Mouse (Mus musculus): ENCODE data around the gene Clec16a.

Clec16a gene

DNA sequence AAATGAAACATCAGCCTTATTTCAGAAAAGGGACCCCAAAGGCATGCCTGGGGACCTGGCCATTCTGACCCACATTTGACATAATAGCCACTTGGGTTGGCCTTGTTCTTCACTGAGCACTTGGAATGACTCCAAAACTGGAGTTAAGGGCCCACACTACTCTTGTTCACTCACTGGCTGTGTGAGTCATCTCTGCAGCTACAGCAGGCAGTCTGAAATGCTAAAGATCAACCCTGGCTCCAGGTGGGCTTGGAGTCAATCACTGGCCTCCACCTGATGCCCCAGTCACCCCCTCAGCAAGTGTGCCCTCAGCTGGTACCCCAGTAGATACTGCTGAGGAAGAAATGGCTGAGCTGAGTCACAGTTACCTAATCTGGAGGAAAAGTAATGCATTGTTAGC is 115.4 kb downstream of the Clec16a start:
- Histone ChIP-seq H3K27me3 (ENCODE audit: insufficient read depth, low read length) (no peaks in the 10 kb centered on the region), H3K4me3 (replicated peaks; ENCODE audit: low read length) (no peak overlapping the region), H3K4me1 (replicated peaks; ENCODE audit: low read depth, low read length) (peaks cover 21% of the 10 kb centered on the region), H3K36me3 (ENCODE audit: insufficient read depth, low read length) (peaks cover 17% of the 10 kb centered on the region; the same call in 1 of the 2 replicates), H3K9me3 (ENCODE audit: low read length) (no peaks in the 10 kb centered on the region)
- TF ChIP-seq POU5F1 (IDR thresholded peaks at IDR 0.05; ENCODE audit: borderline replicate concordance, low read length) (no peak), NANOG (IDR thresholded peaks at IDR 0.05; ENCODE audit: borderline replicate concordance, low read length) (no peak), CTCF (conservative IDR thresholded peaks at IDR 0.05; ENCODE audit: low read length) (no peak)

DNA sequence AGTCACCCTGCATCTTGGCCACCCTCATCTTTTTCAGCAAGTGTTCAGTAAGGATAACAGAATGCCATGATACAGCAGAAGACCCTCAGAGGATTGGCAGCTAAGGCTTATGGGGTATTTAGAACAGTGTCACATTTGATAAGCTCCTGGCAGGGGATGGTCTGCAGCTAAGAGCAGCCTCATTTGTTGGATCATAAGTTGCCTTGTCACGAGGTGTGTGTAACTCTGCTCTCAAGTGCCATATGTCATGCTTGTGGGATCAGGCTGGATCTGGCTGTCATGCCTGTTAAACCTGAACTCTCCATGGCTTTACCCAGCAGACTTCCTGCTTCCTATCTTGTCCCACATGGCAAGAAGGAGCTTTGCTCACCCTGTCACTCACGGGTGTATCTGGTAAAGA is 116.2 kb downstream of the Clec16a start:
- Histone ChIP-seq H3K27me3 (ENCODE audit: insufficient read depth, low read length) (no peaks in the 10 kb centered on the region), H3K36me3 (ENCODE audit: insufficient read depth, low read length) (peaks cover 25% of the 10 kb centered on the region), H3K4me3 (replicated peaks; ENCODE audit: low read length) (no peak overlapping the region), H3K9me3 (ENCODE audit: low read length) (no peaks in the 10 kb centered on the region), H3K4me1 (replicated peaks; ENCODE audit: low read depth, low read length) (peaks cover 21% of the 10 kb centered on the region)
- no peak for TF ChIP-seq NANOG (IDR thresholded peaks at IDR 0.05; ENCODE audit: borderline replicate concordance, low read length)
- TF ChIP-seq CTCF (conservative IDR thresholded peaks at IDR 0.05; ENCODE audit: low read length) = no peak
- TF ChIP-seq POU5F1 (IDR thresholded peaks at IDR 0.05; ENCODE audit: borderline replicate concordance, low read length) = no peak

DNA sequence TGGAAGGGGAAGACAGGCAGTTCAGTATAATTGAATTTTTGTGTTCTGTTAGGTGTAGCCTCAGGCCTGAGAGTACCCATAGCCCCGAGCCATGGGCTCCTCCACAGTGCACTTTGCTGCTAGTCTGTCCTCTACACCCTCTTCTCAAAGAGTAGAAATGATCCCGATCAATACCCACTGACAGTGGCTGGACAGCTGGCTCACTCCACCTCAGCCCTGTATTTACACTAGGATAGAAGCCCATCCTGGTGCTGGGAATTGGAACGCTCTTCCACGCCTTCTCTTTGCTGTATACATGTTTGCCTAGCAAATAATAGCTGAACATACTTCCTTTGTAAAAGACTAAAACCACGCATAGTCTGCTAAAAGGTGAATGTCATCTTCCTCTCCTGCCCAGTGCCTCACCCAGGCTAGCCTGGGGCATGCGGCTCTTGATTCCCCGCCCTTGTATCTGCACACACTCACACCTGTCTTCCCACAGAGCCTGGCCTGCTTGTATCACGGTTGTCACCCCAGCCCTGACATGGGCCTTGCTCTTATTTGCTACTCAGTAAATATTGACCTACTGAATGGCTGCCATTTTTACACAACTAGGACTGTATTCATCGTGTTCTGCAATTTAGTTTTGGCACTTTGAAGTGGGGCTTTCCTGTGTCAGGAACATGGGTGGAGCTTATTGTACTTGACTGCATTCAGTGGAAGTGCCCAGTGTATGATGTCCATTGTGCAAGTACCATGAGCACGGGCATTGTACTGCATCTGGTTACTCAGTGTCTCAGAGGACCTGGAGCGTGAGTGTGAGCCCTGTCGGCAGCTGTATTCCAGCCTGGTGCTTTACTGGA is 119.0 kb downstream of the Clec16a start:
- Histone ChIP-seq H3K27me3 (ENCODE audit: insufficient read depth, low read length) (no peaks in the 10 kb centered on the region), H3K4me1 (replicated peaks; ENCODE audit: low read depth, low read length) (peaks cover 9% of the 10 kb centered on the region), H3K9me3 (ENCODE audit: low read length) (no peaks in the 10 kb centered on the region), H3K4me3 (replicated peaks; ENCODE audit: low read length) (no peak overlapping the region), H3K36me3 (ENCODE audit: insufficient read depth, low read length) (peaks cover 32% of the 10 kb centered on the region)
- TF ChIP-seq POU5F1 (IDR thresholded peaks at IDR 0.05; ENCODE audit: borderline replicate concordance, low read length) (no peak), NANOG (IDR thresholded peaks at IDR 0.05; ENCODE audit: borderline replicate concordance, low read length) (no peak), CTCF (conservative IDR thresholded peaks at IDR 0.05; ENCODE audit: low read length) (no peak)

DNA sequence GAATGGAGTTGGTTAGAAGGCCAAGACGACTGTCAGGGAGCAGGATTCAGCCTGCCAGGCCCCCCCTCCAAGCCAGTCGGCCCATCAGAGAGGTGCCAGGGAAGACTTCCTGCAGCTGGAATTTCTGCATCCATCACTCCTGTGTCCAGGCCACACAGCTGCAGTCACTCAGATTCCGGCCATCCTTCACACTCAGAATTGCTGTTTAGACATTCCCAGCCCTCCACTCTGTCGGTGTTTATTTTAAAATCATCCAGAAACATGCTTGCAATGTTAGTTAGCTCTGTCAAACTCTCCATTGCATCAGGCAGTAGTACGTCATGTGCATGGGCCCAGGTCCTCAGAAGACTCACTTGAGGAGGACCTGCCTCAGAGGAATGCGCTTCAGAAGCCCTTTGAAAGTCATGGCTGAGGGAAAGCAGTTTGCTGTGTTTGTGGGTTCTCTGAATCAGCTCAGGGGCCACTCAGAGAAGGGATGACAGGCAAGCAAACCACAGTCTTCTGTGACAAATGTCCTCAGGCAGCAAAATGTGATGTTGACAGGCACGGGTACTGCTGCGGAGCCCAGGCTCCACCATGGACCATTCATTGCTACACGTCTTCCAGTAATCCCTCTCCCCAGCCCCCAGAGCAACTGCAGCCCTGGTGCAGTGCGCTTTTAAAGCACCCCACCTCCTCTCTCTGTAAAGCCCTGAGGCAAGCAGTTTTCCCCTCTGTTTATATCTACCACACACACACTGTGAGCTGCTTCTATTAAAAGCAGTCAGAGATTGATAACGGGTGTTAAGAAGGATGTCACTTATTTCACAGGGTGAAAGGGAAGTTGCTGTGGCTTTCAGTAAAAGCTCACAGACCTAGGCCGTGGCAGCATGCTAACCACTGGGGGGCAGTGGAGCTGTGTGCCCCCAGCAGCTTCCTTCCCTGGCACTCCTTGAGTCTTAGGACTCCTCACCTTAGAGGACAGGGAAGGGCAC is 120.1 kb downstream of the Clec16a start:
- peaks cover 13% of the 10 kb centered on the region for H3K4me1 ChIP-seq (replicated peaks; ENCODE audit: low read depth, low read length)
- no peaks in the 10 kb centered on the region for H3K9me3 ChIP-seq (ENCODE audit: low read length)
- TF ChIP-seq CTCF (conservative IDR thresholded peaks at IDR 0.05; ENCODE audit: low read length) (peak; percentile 15), POU5F1 (IDR thresholded peaks at IDR 0.05; ENCODE audit: borderline replicate concordance, low read length) (no peak), NANOG (IDR thresholded peaks at IDR 0.05; ENCODE audit: borderline replicate concordance, low read length) (no peak)
- no peaks in the 10 kb centered on the region for H3K27me3 ChIP-seq (ENCODE audit: insufficient read depth, low read length)
- no peak overlapping the region for H3K4me3 ChIP-seq (replicated peaks; ENCODE audit: low read length)
- H3K36me3 ChIP-seq (ENCODE audit: insufficient read depth, low read length) = peaks cover 32% of the 10 kb centered on the region

DNA sequence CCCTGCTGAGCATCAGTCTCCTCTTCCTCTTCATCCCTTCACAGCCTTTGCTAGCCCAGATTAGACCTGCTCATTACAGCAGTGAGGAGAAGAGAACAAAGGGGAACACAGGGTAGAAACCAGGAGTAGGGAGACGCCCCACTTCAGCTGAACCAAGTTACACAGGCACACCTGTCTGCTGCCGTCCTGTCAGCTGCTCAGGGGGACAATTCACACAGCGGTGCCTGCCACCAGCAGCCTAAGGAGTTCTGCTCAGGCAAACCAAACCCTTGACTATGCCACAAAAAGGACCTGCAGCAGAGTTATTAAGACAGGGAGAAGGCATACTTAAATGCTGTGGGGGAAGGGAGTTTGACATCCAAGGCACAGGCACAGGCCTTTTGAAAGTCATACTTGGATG is 121.6 kb downstream of the Clec16a start:
- H3K9me3 ChIP-seq (ENCODE audit: low read length) = no peaks in the 10 kb centered on the region
- peaks cover 13% of the 10 kb centered on the region for H3K4me1 ChIP-seq (replicated peaks; ENCODE audit: low read depth, low read length)
- no peaks in the 10 kb centered on the region for H3K27me3 ChIP-seq (ENCODE audit: insufficient read depth, low read length)
- H3K4me3 ChIP-seq (replicated peaks; ENCODE audit: low read length) = no peak overlapping the region
- peaks cover 27% of the 10 kb centered on the region for H3K36me3 ChIP-seq (ENCODE audit: insufficient read depth, low read length)
- TF ChIP-seq POU5F1 (IDR thresholded peaks at IDR 0.05; ENCODE audit: borderline replicate concordance, low read length) (no peak), CTCF (conservative IDR thresholded peaks at IDR 0.05; ENCODE audit: low read length) (no peak), NANOG (IDR thresholded peaks at IDR 0.05; ENCODE audit: borderline replicate concordance, low read length) (no peak)

DNA sequence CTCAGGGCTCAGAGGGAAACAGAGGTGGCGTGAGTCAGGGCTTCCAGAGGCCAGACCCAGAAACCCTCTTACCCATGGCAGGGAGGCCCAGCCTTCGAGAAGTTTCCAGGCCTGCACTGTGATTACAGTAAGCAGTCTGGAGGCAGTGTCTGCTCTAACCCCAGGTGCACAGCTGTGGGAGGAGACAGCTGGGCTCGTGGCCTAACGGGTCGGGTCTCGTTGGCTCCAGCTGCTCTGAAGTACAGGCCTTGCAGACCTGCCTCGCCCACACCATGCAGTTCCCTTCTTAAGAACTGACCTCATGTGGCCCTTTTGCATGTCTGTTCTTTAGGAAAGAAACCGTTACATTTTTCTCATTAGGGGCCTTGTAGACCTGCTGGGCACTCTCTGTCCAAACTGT is 123.3 kb downstream of the Clec16a start:
- Histone ChIP-seq H3K27me3 (ENCODE audit: insufficient read depth, low read length) (no peaks in the 10 kb centered on the region), H3K4me3 (replicated peaks; ENCODE audit: low read length) (no peak overlapping the region), H3K4me1 (replicated peaks; ENCODE audit: low read depth, low read length) (peaks cover 20% of the 10 kb centered on the region), H3K9me3 (ENCODE audit: low read length) (no peaks in the 10 kb centered on the region), H3K36me3 (ENCODE audit: insufficient read depth, low read length) (peaks cover 21% of the 10 kb centered on the region)
- TF ChIP-seq POU5F1 (IDR thresholded peaks at IDR 0.05; ENCODE audit: borderline replicate concordance, low read length) (no peak), CTCF (conservative IDR thresholded peaks at IDR 0.05; ENCODE audit: low read length) (no peak), NANOG (IDR thresholded peaks at IDR 0.05; ENCODE audit: borderline replicate concordance, low read length) (no peak)

DNA sequence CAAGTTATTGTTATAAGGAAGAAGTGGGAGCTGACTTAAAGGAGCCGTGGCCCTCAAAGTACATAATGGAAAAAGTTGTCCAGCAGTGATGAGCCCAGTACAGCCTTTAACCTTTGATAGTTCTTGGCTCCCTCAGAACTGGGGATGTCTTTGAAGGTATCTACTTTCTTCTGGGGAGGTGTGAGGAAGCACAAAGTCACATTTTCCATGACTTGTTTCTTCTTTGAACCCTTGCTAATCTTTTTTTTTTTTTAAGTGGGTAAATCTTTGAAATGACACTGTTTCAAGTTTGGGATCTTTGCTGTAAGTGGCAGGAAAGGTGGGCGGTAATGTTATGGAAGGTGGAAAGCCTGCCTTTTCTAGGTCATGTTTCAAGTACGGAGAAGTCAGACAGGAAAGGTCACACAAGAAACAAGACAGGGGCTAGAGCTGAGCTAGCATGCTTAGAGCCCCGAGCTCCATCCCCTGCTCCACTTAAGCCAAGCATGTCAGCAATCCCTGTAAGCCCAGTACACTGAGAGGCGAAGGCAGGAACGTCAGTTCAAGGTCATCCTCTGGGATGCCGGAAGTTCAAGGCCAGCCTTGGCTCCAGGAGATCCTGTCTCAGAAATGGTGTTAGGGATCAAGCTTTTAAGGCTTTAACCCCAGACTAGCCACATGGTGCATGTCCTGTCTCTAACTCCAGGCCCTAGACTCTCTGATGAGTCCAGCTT is 124.0 kb downstream of the Clec16a start:
- Histone ChIP-seq H3K4me3 (replicated peaks; ENCODE audit: low read length) (no peak overlapping the region), H3K9me3 (ENCODE audit: low read length) (no peaks in the 10 kb centered on the region), H3K4me1 (replicated peaks; ENCODE audit: low read depth, low read length) (peaks cover 23% of the 10 kb centered on the region), H3K36me3 (ENCODE audit: insufficient read depth, low read length) (peaks cover 20% of the 10 kb centered on the region), H3K27me3 (ENCODE audit: insufficient read depth, low read length) (no peaks in the 10 kb centered on the region)
- TF ChIP-seq NANOG (IDR thresholded peaks at IDR 0.05; ENCODE audit: borderline replicate concordance, low read length) (no peak), POU5F1 (IDR thresholded peaks at IDR 0.05; ENCODE audit: borderline replicate concordance, low read length) (no peak), CTCF (conservative IDR thresholded peaks at IDR 0.05; ENCODE audit: low read length) (no peak)

All from E14TG2a.4 (cell line).